Mouse (Mus musculus) duodenum, adult 2 months (tissue): ENCODE measurements around the gene Gm21876. TPM values are rescaled to one million over a fixed set of nuclear protein-coding genes. Genes with fewer than 3 reads are reported as not detected.

Experiments used
- polyA plus RNA-seq: library from polyadenylated mRNA; depleted of rRNA; stranded (reverse); fragments of >200 nt; gene quantifications from 2 replicates; pipeline ENCODE4 v1.2.3, GENCODE M21; 2012; ENCODE audit warnings: low replicate concordance; rRNA removed

Gene Gm21876
- not detected in 2 replicates for polyA plus RNA-seq

GRCm38 (mm10) chrX:21175553-21175952 is at the start of gene Gm21876:
Gm21876 (minus strand) TSS chrX:21175653.

Other genes starting within 250 kb of the Gm21876 start
- 9.1 and 10.0 TPM in 2 replicates for gene Cfp, start 244.1 kb downstream of the Gm21876 start, polyA plus RNA-seq
- 3.1 and 5.6 TPM in 2 replicates for gene Elk1, start 225.0 kb downstream of the Gm21876 start, polyA plus RNA-seq
- 5.1 and 7.9 TPM in 2 replicates for gene Uxt, start 213.6 kb downstream of the Gm21876 start, polyA plus RNA-seq
- gene Zfp182, start 113.3 kb downstream of the Gm21876 start, polyA plus RNA-seq: 0.15 and 0.26 TPM in 2 replicates
- not detected in 2 replicates for gene Spaca5, start 107.2 kb downstream of the Gm21876 start, polyA plus RNA-seq
- 0.01 TPM in 1 of 2 replicates, not detected in the other for gene Zfp300, start 86.1 kb downstream of the Gm21876 start, polyA plus RNA-seq
- gene Ssxa1, start 59.8 kb downstream of the Gm21876 start, polyA plus RNA-seq: not detected in 2 replicates